Mouse (Mus musculus) lung, postnatal 0 days (tissue): ENCODE results near the gene Lyrm4.

Experiments
- CTCF ChIP-seq: IDR thresholded peaks from 2 replicates; pipeline ENCODE4 v1.5.1; 2016; ENCODE audit warnings: antibody characterized with exemption, mild to moderate bottlenecking
- EP300 ChIP-seq: IDR thresholded peaks from 2 replicates; pipeline ENCODE4 v1.6.1; 2016; ENCODE audit warnings: antibody characterized with exemption, mild to moderate bottlenecking, control low read depth

- TF ChIP-seq EP300: no peak
- TF ChIP-seq CTCF: no peak
Measured at GRCm38 (mm10) chr13:36150272-36150671, 32.9 kb upstream of the Lyrm4 start.
